Mouse (Mus musculus): ENCODE data around the gene Zfp874a.

DNA sequence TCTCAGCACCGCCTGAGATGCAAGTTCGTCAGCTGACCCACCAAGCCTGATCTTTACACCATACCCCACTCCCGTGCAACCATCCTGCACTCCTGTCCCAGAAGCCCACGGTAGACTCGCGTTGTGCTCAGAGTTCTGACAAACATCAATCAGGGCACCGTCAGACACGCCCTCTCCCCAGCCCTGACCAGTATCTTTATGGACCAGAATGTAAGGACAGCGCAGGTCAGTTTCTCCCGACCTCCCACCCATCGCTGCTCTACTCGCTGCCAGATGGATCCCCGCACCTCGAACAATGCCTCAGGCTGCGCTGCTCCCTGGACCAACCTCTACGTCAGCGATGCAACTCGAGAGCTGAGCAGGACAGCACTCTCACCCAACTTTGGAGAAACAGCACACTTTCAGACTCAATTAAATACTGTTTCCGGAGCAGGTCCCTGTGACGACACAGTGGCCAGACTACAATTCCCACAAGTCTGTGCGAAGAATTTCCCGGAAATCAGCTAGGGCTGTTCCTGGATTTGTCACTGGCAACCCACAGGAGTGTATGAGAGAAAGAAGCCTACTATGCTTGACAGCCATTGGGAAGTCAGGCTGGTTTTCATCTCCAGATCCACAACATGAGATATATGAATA is 48.8 kb upstream of the Zfp874a start, which contains the start of gene Zfp58:
- TF ChIP-seq CTCF (conservative IDR thresholded peaks at IDR 0.05; ENCODE audit: insufficient read depth, insufficient read length, low read depth, low read length) (no peak), POLR2A (IDR thresholded peaks at IDR 0.05; ENCODE audit: low read depth, low read length) (peak; percentile 41)
